Mouse (Mus musculus): Measurements from ENCODE around the gene Cdk6. TPM values are rescaled to one million over a fixed set of nuclear protein-coding genes. Genes with fewer than 3 reads are reported as not detected.

Gene Cdk6
- polyA plus RNA-seq, 1 experiment = 31.0 TPM

GRCm38 (mm10) chr5:3508480-3509381 lies 167.4 kb downstream of the Cdk6 start:
- Histone ChIP-seq H3K27ac (ENCODE audit: control insufficient read depth, insufficient read depth, low read depth, low read length, poor library complexity) (no peak overlapping the region), H3K4me1 (ENCODE audit: control insufficient read depth, insufficient read depth, low read length) (peaks cover 7% of the 10 kb centered on the region), H3K4me3 (replicated peaks; ENCODE audit: control insufficient read depth, low read depth, low read length) (no peak overlapping the region)
- 58% methylated on average over 7 of the region's 7 CpGs for WGBS
- TF ChIP-seq CTCF (IDR thresholded peaks at IDR 0.05; ENCODE audit: control insufficient read depth, insufficient read depth, low read length) (no peak), POLR2A (IDR thresholded peaks at IDR 0.05; ENCODE audit: borderline replicate concordance, control insufficient read depth, low read depth, low read length) (no peak)

DNA sequence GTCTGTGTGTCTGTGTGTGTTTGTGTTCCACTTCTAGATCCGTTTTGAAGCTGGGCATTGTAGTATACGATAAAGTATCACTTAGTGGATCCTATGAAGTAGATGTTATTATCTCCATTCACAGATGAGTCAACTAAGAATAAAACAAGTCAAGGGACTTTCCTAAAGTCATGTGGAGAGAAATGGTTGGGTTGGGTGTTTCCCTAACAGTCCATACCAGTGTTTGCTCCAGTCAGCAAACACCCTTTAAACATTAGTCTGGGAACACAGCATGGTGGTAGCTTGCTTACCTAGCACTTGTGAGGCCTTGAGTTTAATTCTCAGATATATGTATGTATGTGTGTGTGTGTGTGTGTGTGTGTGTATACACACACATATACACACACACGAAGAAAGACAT lies 168.2 kb downstream of the Cdk6 start:
- Histone ChIP-seq H3K4me1 (ENCODE audit: control insufficient read depth, insufficient read depth, low read length) (peaks cover 3% of the 10 kb centered on the region), H3K27ac (ENCODE audit: control insufficient read depth, insufficient read depth, low read depth, low read length, poor library complexity) (no peak overlapping the region), H3K4me3 (replicated peaks; ENCODE audit: control insufficient read depth, low read depth, low read length) (no peak overlapping the region)
- no peak for TF ChIP-seq POLR2A (IDR thresholded peaks at IDR 0.05; ENCODE audit: borderline replicate concordance, control insufficient read depth, low read depth, low read length)
- TF ChIP-seq CTCF (IDR thresholded peaks at IDR 0.05; ENCODE audit: control insufficient read depth, insufficient read depth, low read length) = no peak
- WGBS = 73% methylated on average over 3 of the region's 3 CpGs

DNA sequence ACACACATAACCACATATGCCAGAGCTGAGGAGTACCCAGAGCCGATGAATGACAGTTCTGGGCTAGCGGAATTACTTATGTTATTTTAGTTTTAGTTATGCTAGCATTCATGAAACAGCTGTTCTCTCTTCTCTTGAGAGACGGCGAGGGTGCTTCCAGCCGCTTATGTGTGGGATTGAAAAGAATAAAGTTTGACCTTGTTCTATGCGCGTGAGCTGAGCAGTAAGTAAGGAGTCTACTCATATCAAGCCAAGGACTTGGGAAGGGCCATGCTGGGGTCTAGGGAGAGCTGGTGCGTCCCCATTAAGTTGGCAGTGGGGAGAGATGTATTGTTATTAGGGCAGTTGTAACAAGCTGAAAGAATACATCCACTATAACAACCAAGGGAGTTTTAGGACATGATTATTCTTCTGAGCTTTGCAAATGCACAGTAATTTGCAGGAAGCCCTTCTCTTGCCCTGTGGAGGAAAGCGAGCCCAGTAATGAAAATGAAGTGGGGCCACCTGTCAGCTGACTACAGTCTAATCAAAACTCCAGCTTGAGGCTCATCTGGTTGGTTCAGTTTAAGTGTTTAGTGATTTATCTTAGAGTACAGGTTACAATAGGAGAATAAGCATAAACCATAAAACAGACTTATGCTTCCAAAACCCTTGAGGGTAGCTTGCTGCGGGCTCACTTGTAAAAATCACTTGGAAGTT lies 170.0 kb downstream of the Cdk6 start:
- Histone ChIP-seq H3K4me1 (ENCODE audit: control insufficient read depth, insufficient read depth, low read length) (no peaks in the 10 kb centered on the region; the same call in 1 of the 2 replicates), H3K4me3 (replicated peaks; ENCODE audit: control insufficient read depth, low read depth, low read length) (no peak overlapping the region), H3K27ac (ENCODE audit: control insufficient read depth, insufficient read depth, low read depth, low read length, poor library complexity) (no peak overlapping the region)
- 77% methylated on average over 10 of the region's 10 CpGs for WGBS
- TF ChIP-seq CTCF (IDR thresholded peaks at IDR 0.05; ENCODE audit: control insufficient read depth, insufficient read depth, low read length) (no peak), POLR2A (IDR thresholded peaks at IDR 0.05; ENCODE audit: borderline replicate concordance, control insufficient read depth, low read depth, low read length) (no peak)

- H3K27ac ChIP-seq (ENCODE audit: control insufficient read depth, insufficient read depth, low read depth, low read length, poor library complexity) = no peak overlapping the region
- WGBS = 27% methylated on average over 4 of the region's 4 CpGs
- H3K4me1 ChIP-seq (ENCODE audit: control insufficient read depth, insufficient read depth, low read length) = no peaks in the 10 kb centered on the region; the same call in 1 of the 2 replicates
Observed at GRCm38 (mm10) chr5:3512584-3512983, 171.3 kb downstream of the Cdk6 start.

DNA sequence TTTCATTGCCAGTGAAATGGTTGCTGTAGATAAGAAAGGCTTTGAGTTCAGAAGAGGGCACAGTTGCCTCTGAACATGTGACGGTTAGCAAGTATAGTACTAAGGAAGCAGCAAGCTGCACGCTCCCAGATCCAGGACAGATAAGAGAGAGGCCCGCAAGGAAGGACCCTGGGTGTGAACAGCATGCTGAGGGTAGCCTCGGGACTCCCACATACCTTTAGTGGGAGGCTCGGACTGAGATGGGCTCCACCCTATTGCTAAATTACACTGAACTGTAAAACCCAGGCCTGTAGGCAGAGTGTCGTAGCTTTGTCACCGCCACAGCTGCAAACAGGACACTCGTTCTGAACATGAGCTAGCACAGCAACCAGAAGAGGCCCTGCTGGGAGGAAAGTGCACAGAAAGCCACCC lies 173.6 kb downstream of the Cdk6 start:
- no peaks in the 10 kb centered on the region; the same call in 1 of the 2 replicates for H3K4me1 ChIP-seq (ENCODE audit: control insufficient read depth, insufficient read depth, low read length)
- no peak overlapping the region for H3K27ac ChIP-seq (ENCODE audit: control insufficient read depth, insufficient read depth, low read depth, low read length, poor library complexity)
- H3K4me3 ChIP-seq (replicated peaks; ENCODE audit: control insufficient read depth, low read depth, low read length) = no peak overlapping the region
- 48% methylated on average over 8 of the region's 8 CpGs for WGBS
- TF ChIP-seq POLR2A (IDR thresholded peaks at IDR 0.05; ENCODE audit: borderline replicate concordance, control insufficient read depth, low read depth, low read length) = no peak
- no peak for TF ChIP-seq CTCF (IDR thresholded peaks at IDR 0.05; ENCODE audit: control insufficient read depth, insufficient read depth, low read length)

More at GRCm38 (mm10) chr5:3512584-3512983, 171.3 kb downstream of the Cdk6 start:
- TF ChIP-seq POLR2A (IDR thresholded peaks at IDR 0.05; ENCODE audit: borderline replicate concordance, control insufficient read depth, low read depth, low read length) (no peak), CTCF (IDR thresholded peaks at IDR 0.05; ENCODE audit: control insufficient read depth, insufficient read depth, low read length) (0 out of 2 replicates have a peak, but pooled peaks have one; percentile 8)
- no peak overlapping the region for H3K4me3 ChIP-seq (replicated peaks; ENCODE audit: control insufficient read depth, low read depth, low read length)

DNA sequence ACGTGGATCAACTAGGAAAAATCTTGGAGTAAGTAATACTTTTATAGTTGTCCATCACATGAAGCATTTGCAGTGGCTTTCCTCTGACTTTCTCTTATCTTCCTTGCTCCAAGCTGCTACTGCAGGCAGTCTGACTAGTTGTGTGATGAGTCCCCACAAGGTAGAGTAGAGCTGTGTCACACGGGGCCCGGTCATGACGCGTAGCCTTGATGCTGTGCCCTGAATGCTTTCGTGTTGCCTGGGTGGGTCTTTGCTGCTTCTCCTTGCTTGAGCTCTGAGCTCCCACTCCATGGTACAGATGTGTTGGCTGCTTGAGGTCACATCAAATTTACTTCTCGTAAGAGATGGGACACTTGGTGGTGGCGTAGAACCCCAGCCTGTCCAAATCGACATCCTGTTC lies 174.2 kb downstream of the Cdk6 start:
- Histone ChIP-seq H3K4me1 (ENCODE audit: control insufficient read depth, insufficient read depth, low read length) (no peaks in the 10 kb centered on the region; the same call in 1 of the 2 replicates), H3K4me3 (replicated peaks; ENCODE audit: control insufficient read depth, low read depth, low read length) (no peak overlapping the region), H3K27ac (ENCODE audit: control insufficient read depth, insufficient read depth, low read depth, low read length, poor library complexity) (no peak overlapping the region)
- TF ChIP-seq CTCF (IDR thresholded peaks at IDR 0.05; ENCODE audit: control insufficient read depth, insufficient read depth, low read length) (no peak), POLR2A (IDR thresholded peaks at IDR 0.05; ENCODE audit: borderline replicate concordance, control insufficient read depth, low read depth, low read length) (no peak)
- 85% methylated on average over 9 of the region's 9 CpGs for WGBS

- Histone ChIP-seq H3K27ac (ENCODE audit: control insufficient read depth, insufficient read depth, low read depth, low read length, poor library complexity) (peak overlapping the region; percentile 44; the same call in 1 of the 2 replicates), H3K4me1 (ENCODE audit: control insufficient read depth, insufficient read depth, low read length) (no peaks in the 10 kb centered on the region; the same call in 1 of the 2 replicates), H3K4me3 (replicated peaks; ENCODE audit: control insufficient read depth, low read depth, low read length) (no peak overlapping the region)
- TF ChIP-seq POLR2A (IDR thresholded peaks at IDR 0.05; ENCODE audit: borderline replicate concordance, control insufficient read depth, low read depth, low read length) (no peak), CTCF (IDR thresholded peaks at IDR 0.05; ENCODE audit: control insufficient read depth, insufficient read depth, low read length) (peak; percentile 25; the same call in 1 of the 2 replicates)
- 58% methylated on average over 9 of the region's 9 CpGs for WGBS
Observed at GRCm38 (mm10) chr5:3516481-3517075, 175.3 kb downstream of the Cdk6 start.

Measured in bone marrow, adult 2 months (tissue).